Mouse (Mus musculus): ENCODE results near the gene Calr3.

- TF ChIP-seq POLR2A (IDR thresholded peaks at IDR 0.05; ENCODE audit: insufficient read depth, low read depth, low read length), result no peak
- TF ChIP-seq CTCF (IDR thresholded peaks at IDR 0.05), result no peak
- no peak for TF ChIP-seq EP300 (IDR thresholded peaks at IDR 0.05; ENCODE audit: insufficient read depth, low read depth, low read length)
These were observed 42.3 kb downstream of the Calr3 start for GRCm38 (mm10) chr8:72401381-72401780.
